Mouse (Mus musculus) bone marrow macrophage, adult 2 months (primary cell): ENCODE measurements at regions not wholly inside any gene's neighbourhood (a gene's known extent, or its start where the extent isn't known, plus 50 kb on each side); places are given as distances from the start of the nearest gene placed in this dataset.

Experiments used
- H3K27ac ChIP-seq: 2 replicates; pipeline ENCODE4 v1.5.1; 2012; ENCODE audit warnings: low read depth, low read length; ENCODE audit not compliant: insufficient read depth
- H3K4me1 ChIP-seq: 2 replicates; pipeline ENCODE4 v1.6.1; 2012; ENCODE audit warnings: low read length; ENCODE audit not compliant: control insufficient read depth, insufficient read depth
- H3K4me3 ChIP-seq: 2 replicates; pipeline ENCODE4 v1.5.1; 2012; ENCODE audit warnings: mild to moderate bottlenecking, low read length, moderate library complexity; ENCODE audit not compliant: insufficient read depth
- CTCF ChIP-seq: IDR thresholded peaks from 2 replicates; pipeline ENCODE4 v1.5.1; 2012; ENCODE audit warnings: low read depth, mild to moderate bottlenecking, low read length, moderate library complexity
- POLR2A ChIP-seq: IDR thresholded peaks from 2 replicates; pipeline ENCODE4 v1.6.1; 2012; ENCODE audit warnings: mild to moderate bottlenecking, low read depth, low read length, borderline replicate concordance

GRCm38 (mm10) chr15:92000086-92000485 is 50.9 kb upstream of the Cntn1 start:
- Histone ChIP-seq H3K27ac (no peak overlapping the region), H3K4me3 (no peak overlapping the region), H3K4me1 (no peaks in the 10 kb centered on the region)
- TF ChIP-seq POLR2A, result no peak
- no peak for TF ChIP-seq CTCF
